Mouse (Mus musculus): ENCODE results near the gene Hecw2. TPM values are rescaled to one million over a fixed set of nuclear protein-coding genes. Genes with fewer than 3 reads are reported as not detected.

Hecw2 gene
- polyA plus RNA-seq, 1 experiment from 2014 or later = 8.3 TPM

DNA sequence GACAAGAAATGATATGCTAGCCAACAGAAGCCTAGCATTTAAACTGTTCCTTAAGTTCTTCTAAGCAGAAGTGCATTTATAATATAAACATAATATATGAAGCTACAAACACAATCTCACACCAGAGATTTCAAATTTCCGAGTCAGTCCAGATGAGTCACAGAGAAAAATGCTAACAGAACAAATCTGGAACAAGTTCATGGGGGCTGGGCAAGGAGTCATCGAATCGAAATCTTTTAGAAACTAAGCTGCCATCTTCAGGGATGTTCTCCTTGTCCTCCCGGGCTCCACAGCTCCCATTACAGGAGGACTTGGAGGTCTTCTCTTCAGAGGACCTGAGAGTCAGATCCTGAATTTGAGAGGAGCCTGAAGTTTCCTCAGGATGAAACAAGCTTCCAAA lies 437.7 kb downstream of the Hecw2 start:
- H3K27ac ChIP-seq (replicated peaks) = no peak overlapping the region
- no peak overlapping the region for H3K4me3 ChIP-seq
- no peak for ATAC-seq (ENCODE audit: low read depth)
- H3K4me2 ChIP-seq = no peak overlapping the region
- H3K9me3 ChIP-seq = no peaks in the 10 kb centered on the region
- H3K4me1 ChIP-seq (replicated peaks) = 0 out of 2 replicates have a peak, but pooled peaks cover 3% of the 10 kb centered on the region
- 0 out of 2 replicates have a peak, but pooled peaks cover 4% of the 10 kb centered on the region for H3K36me3 ChIP-seq
- no peaks in the 10 kb centered on the region for H3K27me3 ChIP-seq
- 93% methylated on average over 4 of the region's 4 CpGs for WGBS
- no peak overlapping the region for H3K9ac ChIP-seq

Small RNA genes lying within 50 kb of the gene (microRNA-seq; reads per million reads assigned to microRNA genes)
- not detected for gene Mir7681

Other genes starting within 250 kb of the Hecw2 start
- 0.21 TPM in 1 of 2 replicates, not detected in the other for gene Ccdc150, start 55.5 kb upstream of the Hecw2 start, polyA plus RNA-seq (2015; fragmentation: Nextera tagmentation; extraction: Ambion mirVana)
- 21.6 and 23.0 TPM in 2 replicates for gene Gtf3c3, start 243.8 kb upstream of the Hecw2 start, polyA plus RNA-seq (2015; fragmentation: Nextera tagmentation; extraction: Ambion mirVana)

Measured in neural tube, embryonic 13.5 days (tissue).